Mouse (Mus musculus): Measurements from ENCODE around the gene Tyw1. TPM values are rescaled to one million over a fixed set of nuclear protein-coding genes. Genes with fewer than 3 reads are reported as not detected.

The Tyw1 gene
- total and polyA plus RNA-seq, 3 experiments = 34.7 to 46.5 (median 37.1) TPM

DNA sequence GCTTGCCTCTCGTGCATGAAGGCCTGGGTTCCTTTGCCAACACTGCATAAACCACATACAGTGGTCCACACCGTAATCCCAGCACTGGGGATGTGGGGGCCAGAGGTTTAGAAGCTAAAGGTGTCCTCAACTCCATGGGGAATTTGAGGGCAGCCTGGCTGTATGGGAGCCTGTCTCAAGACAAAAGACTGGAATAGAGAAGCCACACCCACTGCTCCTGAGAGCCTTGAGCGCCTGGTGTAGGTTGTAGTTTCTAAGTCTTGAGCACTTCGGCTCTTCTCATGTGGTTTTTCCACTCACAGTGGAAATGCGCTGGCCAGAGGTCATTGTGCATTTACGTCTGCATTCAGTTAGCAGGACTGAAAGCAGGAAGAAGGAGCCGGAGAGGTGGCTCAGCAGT lies 32.7 kb downstream of the Tyw1 start:
- Histone ChIP-seq H3K79me2 (replicated peaks; ENCODE audit: control insufficient read depth, extremely low read depth, insufficient read depth, poor library complexity, severe bottlenecking) (no peaks in the 10 kb centered on the region), H3K4me1 (ENCODE audit: control insufficient read depth in 1 of 2, insufficient read depth in 2 of 2) (no peaks in the 10 kb centered on the region), H3K4me2 (ENCODE audit: insufficient read depth, low read depth, poor library complexity, severe bottlenecking) (no peak overlapping the region), H3K27ac (ENCODE audit: insufficient read depth, low read depth) (no peak overlapping the region), H3K36me3 (replicated peaks in 1 of 2; ENCODE audit: control insufficient read depth in 1 of 2, insufficient read depth in 1 of 2, low read length in 1 of 2) (peaks cover 66 to 96% of the 10 kb centered on the region in 2 experiments), H3K27me3 (replicated peaks) (no peaks in the 10 kb centered on the region), H3K4me3 (replicated peaks in 1 of 3; ENCODE audit: low read depth in 2 of 3, low read length in 2 of 3, poor library complexity in 1 of 3) (no peak overlapping the region), H3K9ac (ENCODE audit: insufficient read depth, low read depth) (no peak overlapping the region), H3K9me3 (replicated peaks; ENCODE audit: low read length) (peaks cover 13% of the 10 kb centered on the region)
- no peak for TF ChIP-seq POLR2AphosphoS2 (IDR thresholded peaks at IDR 0.05; ENCODE audit: low read depth, low read length)
- no peak for TF ChIP-seq ZC3H11A (IDR thresholded peaks at IDR 0.05; ENCODE audit: low read depth, low read length)
- no peak for TF ChIP-seq CHD1 (IDR thresholded peaks at IDR 0.05; ENCODE audit: low read depth, low read length)
- no peak for TF ChIP-seq ETS1 (conservative IDR thresholded peaks at IDR 0.05; ENCODE audit: low read depth, low read length)
- no peak for TF ChIP-seq ELF1 (IDR thresholded peaks at IDR 0.05; ENCODE audit: low read depth, low read length)
- no peak for TF ChIP-seq CHD2 (IDR thresholded peaks at IDR 0.05; ENCODE audit: low read length)
- TF ChIP-seq MEF2A (IDR thresholded peaks at IDR 0.05; ENCODE audit: borderline replicate concordance, low read depth, low read length) = no peak
- TF ChIP-seq CTCF (conservative IDR thresholded peaks at IDR 0.05 in 1 of 2, IDR thresholded peaks at IDR 0.05 in 1 of 2; ENCODE audit: low read depth in 2 of 2, low read length in 2 of 2) = no peak
- no peak for TF ChIP-seq MXI1 (IDR thresholded peaks at IDR 0.05; ENCODE audit: low read depth, low read length)
- no peak for TF ChIP-seq NELFE (IDR thresholded peaks at IDR 0.05; ENCODE audit: low read depth, low read length)
- no peak for TF ChIP-seq USF1 (IDR thresholded peaks at IDR 0.05; ENCODE audit: low read depth, low read length)
- no peak for TF ChIP-seq IRF4 (IDR thresholded peaks at IDR 0.05; ENCODE audit: low read depth, low read length)
- no peak for TF ChIP-seq MAX (IDR thresholded peaks at IDR 0.05; ENCODE audit: low read length)
- TF ChIP-seq BHLHE40 (IDR thresholded peaks at IDR 0.05; ENCODE audit: low read depth, low read length) = no peak
- no peak for TF ChIP-seq ZNF384 (IDR thresholded peaks at IDR 0.05; ENCODE audit: low read depth, low read length)
- no peak for TF ChIP-seq POLR2A (IDR thresholded peaks at IDR 0.05; ENCODE audit: low read depth, low read length)
- TF ChIP-seq MAFK (IDR thresholded peaks at IDR 0.05; ENCODE audit: insufficient replicate concordance, low read length) = no peak
- TF ChIP-seq SIN3A (IDR thresholded peaks at IDR 0.05; ENCODE audit: low read length) = no peak
- in situ Hi-C loops (cut with MboI; ENCODE audit: low pct_ligation_motif_present, low pct_unique_long_range_greater_than_20kb, low sequenced_read_pairs) = no loop called here
- dilution Hi-C loops (cut with MboI; ENCODE audit: extremely low pct_ligation_motif_present, extremely low pct_unique_long_range_greater_than_20kb, low sequenced_read_pairs) = no loop called here
- DNase-seq (ENCODE audit: extremely low read depth) = no peak

DNA sequence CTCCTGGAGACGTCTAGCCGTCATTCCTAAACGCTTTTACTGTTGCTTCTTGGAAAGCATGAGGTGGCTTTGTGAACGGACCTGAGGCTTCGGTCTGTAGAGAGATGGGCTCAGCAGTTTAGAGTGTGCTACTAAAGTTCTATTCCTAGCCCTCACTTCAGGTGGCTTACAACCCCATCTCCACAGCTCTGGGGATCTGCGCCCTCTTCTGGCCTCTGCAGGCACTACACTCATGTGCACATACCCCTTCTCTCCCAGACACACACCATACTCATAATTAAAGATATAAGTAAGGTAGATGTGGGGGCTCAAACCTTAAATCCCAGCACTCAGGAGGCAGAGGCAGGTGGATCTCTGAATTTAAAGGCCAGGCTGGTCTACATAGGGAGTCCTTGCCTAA lies 34.8 kb downstream of the Tyw1 start:
- H3K36me3 ChIP-seq (replicated peaks in 1 of 2; ENCODE audit: control insufficient read depth in 1 of 2, insufficient read depth in 1 of 2, low read length in 1 of 2) = peaks cover 62 to 96% of the 10 kb centered on the region in 2 experiments
- TF ChIP-seq CTCF (conservative IDR thresholded peaks at IDR 0.05 in 1 of 2, IDR thresholded peaks at IDR 0.05 in 1 of 2; ENCODE audit: low read depth in 2 of 2, low read length in 2 of 2) (peak; percentile 19 to 26; a peak in 3 of 4 replicates), MEF2A (IDR thresholded peaks at IDR 0.05; ENCODE audit: borderline replicate concordance, low read depth, low read length) (no peak), BHLHE40 (IDR thresholded peaks at IDR 0.05; ENCODE audit: low read depth, low read length) (no peak), PAX5 (IDR thresholded peaks at IDR 0.05; ENCODE audit: low read length) (no peak)
- no peak overlapping the region for H3K9ac ChIP-seq (ENCODE audit: insufficient read depth, low read depth)
- H3K27me3 ChIP-seq (replicated peaks) = no peaks in the 10 kb centered on the region
- H3K4me1 ChIP-seq (ENCODE audit: control insufficient read depth in 1 of 2, insufficient read depth in 2 of 2) = no peaks in the 10 kb centered on the region
- dilution Hi-C loops (cut with MboI; ENCODE audit: extremely low pct_ligation_motif_present, extremely low pct_unique_long_range_greater_than_20kb, low sequenced_read_pairs) (no loop called here), in situ Hi-C loops (cut with MboI; ENCODE audit: low pct_ligation_motif_present, low pct_unique_long_range_greater_than_20kb, low sequenced_read_pairs) (no loop called here)
- DNase-seq (ENCODE audit: extremely low read depth) = no peak
- H3K9me3 ChIP-seq (replicated peaks; ENCODE audit: low read length) = peaks cover 8% of the 10 kb centered on the region
- H3K4me2 ChIP-seq (ENCODE audit: insufficient read depth, low read depth, poor library complexity, severe bottlenecking) = no peak overlapping the region
- H3K79me2 ChIP-seq (replicated peaks; ENCODE audit: control insufficient read depth, extremely low read depth, insufficient read depth, poor library complexity, severe bottlenecking) = no peaks in the 10 kb centered on the region
- H3K4me3 ChIP-seq (replicated peaks in 1 of 3; ENCODE audit: low read depth in 2 of 3, low read length in 2 of 3, poor library complexity in 1 of 3) = no peak overlapping the region
- H3K27ac ChIP-seq (ENCODE audit: insufficient read depth, low read depth) = no peak overlapping the region
